Mouse (Mus musculus) embryonic facial prominence, embryonic 10.5 days (tissue): ENCODE data around the gene Rec8. TPM values are rescaled to one million over a fixed set of nuclear protein-coding genes. Genes with fewer than 3 reads are reported as not detected.

Experiments used
- DNase-seq: peaks from one replicate; pipeline ENCODE4 v3.0.0-alpha.2; 2017; ENCODE audit warnings: low spot score
- H3K27ac ChIP-seq: fragments of 300-500 bp; sonication (generic); replicated peaks from 2 replicates; pipeline ENCODE4 v1.5.1; 2016; ENCODE audit warnings: mild to moderate bottlenecking
- H3K27me3 ChIP-seq: fragments of 300-500 bp; sonication (generic); replicated peaks from 2 replicates; pipeline ENCODE4 v1.6.1; 2016; ENCODE audit warnings: low read depth, mild to moderate bottlenecking; ENCODE audit not compliant: poor library complexity, severe bottlenecking
- H3K36me3 ChIP-seq: fragments of 300-500 bp; sonication (generic); replicated peaks from 2 replicates; pipeline ENCODE4 v1.6.1; 2016; ENCODE audit warnings: mild to moderate bottlenecking, moderate library complexity
- H3K4me1 ChIP-seq: fragments of 300-500 bp; sonication (generic); 2 replicates; pipeline ENCODE4 v1.6.1; 2016
- H3K4me3 ChIP-seq: fragments of 300-500 bp; sonication (generic); 2 replicates; pipeline ENCODE4 v1.5.1; 2016; ENCODE audit warnings: mild to moderate bottlenecking, moderate library complexity
- H3K9me3 ChIP-seq: fragments of 300-500 bp; sonication (generic); 2 replicates; pipeline ENCODE4 v1.6.1; 2016; ENCODE audit warnings: mild to moderate bottlenecking
- WGBS: fragments of 180-500 bp; shearing (Covaris S2); methylation state at CpG from one replicate; pipeline ENCODE4 v1.1.7; 2016; 5-methylcytosine and 5-hydroxymethylcytosine counted together
- polyA plus RNA-seq: library from polyadenylated mRNA; unstranded; fragments of >200 nt; fragmentation: Nextera tagmentation; extraction: Ambion mirVana; gene quantifications from 2 replicates; pipeline ENCODE4 v1.2.1, GENCODE M21; 2016

Gene Rec8
- polyA plus RNA-seq, 1 experiment from 2014 or later, result 7.1 TPM

- Histone ChIP-seq H3K9me3 (no peaks in the 10 kb centered on the region), H3K36me3 (peaks cover 48% of the 10 kb centered on the region), H3K4me3 (peak overlapping the region; percentile 71), H3K27ac (no peak overlapping the region; the same call in 1 of the 2 replicates), H3K4me1 (peaks cover 18% of the 10 kb centered on the region), H3K27me3 (peaks cover 15% of the 10 kb centered on the region)
- no peak for DNase-seq
- 36% methylated on average over 5 of the region's 5 CpGs for WGBS
Observed at GRCm38 (mm10) chr14:55584303-55584701, 33.5 kb upstream of the Rec8 start.

GRCm38 (mm10) chr14:55584702-55585565, 32.9 kb upstream of the Rec8 start, which contains the start of gene Emc9:
Emc9 (minus strand) TSS chr14:55585302.
- peak; percentile 74 for DNase-seq
- peak within 1 kb of the TSS; percentile 65; the same call in 1 of the 2 replicates for H3K27ac ChIP-seq
- peaks cover 17% of the 10 kb centered on the region for H3K4me1 ChIP-seq
- 2% methylated on average over 43 of the region's 43 CpGs for WGBS
- peak within 1 kb of the TSS; percentile 71 for H3K4me3 ChIP-seq
- peaks cover 15% of the 10 kb centered on the region for H3K27me3 ChIP-seq
- no peaks in the 10 kb centered on the region for H3K9me3 ChIP-seq
- peaks cover 48% of the 10 kb centered on the region for H3K36me3 ChIP-seq

GRCm38 (mm10) chr14:55585566-55585960, 32.3 kb upstream of the Rec8 start:
- Histone ChIP-seq H3K36me3 (peaks cover 41% of the 10 kb centered on the region), H3K4me1 (peaks cover 24% of the 10 kb centered on the region), H3K27ac (no peak overlapping the region), H3K4me3 (peak overlapping the region; percentile 71), H3K27me3 (peaks cover 15% of the 10 kb centered on the region), H3K9me3 (no peaks in the 10 kb centered on the region)
- 65% methylated on average over 6 of the region's 6 CpGs for WGBS
- no peak for DNase-seq

DNA sequence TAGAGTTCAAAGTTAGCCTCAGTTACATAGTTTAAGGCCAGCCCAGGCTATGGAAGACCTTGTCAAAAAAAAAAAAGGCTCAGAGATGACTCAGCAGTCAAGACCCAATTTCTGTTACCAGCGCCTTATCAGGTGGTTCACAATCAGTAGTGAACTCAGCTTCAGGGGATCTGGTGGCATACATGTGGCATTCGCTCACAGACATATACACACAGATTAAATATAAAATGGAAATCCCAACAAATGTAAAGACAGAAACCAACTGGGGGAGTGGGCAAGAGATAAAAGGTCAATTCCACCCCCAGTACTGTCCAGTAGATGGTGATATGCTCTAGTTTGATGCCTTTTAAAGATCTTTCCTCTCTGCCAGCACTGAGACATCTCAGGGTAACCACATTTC, 31.7 kb upstream of the Rec8 start:
- no peak for DNase-seq
- H3K27me3 ChIP-seq, result peaks cover 15% of the 10 kb centered on the region
- no peak overlapping the region for H3K4me3 ChIP-seq
- no peaks in the 10 kb centered on the region for H3K9me3 ChIP-seq
- H3K27ac ChIP-seq, result no peak overlapping the region
- peaks cover 24% of the 10 kb centered on the region for H3K4me1 ChIP-seq
- WGBS, result 85% methylated on average over 2 of the region's 2 CpGs
- H3K36me3 ChIP-seq, result peaks cover 36% of the 10 kb centered on the region

DNA sequence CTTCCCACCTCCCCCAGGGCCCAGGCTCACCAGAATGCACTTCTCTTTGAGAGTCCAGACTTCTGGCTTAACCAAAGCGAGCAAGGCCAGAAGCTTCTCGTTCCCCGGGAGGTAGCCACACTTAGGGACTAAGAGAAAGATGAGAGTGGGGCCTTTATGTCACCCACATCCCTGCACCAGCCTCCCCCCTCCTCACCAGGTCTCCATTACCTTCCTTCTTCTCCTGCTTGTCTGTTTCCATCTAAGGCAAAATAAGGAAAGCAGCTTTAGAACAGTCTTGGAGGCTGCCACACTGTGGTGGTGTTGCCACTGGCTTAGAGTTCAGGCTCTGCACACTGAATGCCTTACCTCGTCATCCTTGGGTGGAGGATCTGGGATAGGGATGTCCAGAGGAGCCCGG, 28.6 kb upstream of the Rec8 start:
- DNase-seq, result no peak
- Histone ChIP-seq H3K36me3 (peaks cover 39% of the 10 kb centered on the region), H3K9me3 (no peaks in the 10 kb centered on the region), H3K27ac (no peak overlapping the region), H3K27me3 (peaks cover 9% of the 10 kb centered on the region), H3K4me1 (peaks cover 42% of the 10 kb centered on the region), H3K4me3 (no peak overlapping the region)
- 90% methylated on average over 5 of the region's 5 CpGs for whole genome bisulfite sequencing

DNA sequence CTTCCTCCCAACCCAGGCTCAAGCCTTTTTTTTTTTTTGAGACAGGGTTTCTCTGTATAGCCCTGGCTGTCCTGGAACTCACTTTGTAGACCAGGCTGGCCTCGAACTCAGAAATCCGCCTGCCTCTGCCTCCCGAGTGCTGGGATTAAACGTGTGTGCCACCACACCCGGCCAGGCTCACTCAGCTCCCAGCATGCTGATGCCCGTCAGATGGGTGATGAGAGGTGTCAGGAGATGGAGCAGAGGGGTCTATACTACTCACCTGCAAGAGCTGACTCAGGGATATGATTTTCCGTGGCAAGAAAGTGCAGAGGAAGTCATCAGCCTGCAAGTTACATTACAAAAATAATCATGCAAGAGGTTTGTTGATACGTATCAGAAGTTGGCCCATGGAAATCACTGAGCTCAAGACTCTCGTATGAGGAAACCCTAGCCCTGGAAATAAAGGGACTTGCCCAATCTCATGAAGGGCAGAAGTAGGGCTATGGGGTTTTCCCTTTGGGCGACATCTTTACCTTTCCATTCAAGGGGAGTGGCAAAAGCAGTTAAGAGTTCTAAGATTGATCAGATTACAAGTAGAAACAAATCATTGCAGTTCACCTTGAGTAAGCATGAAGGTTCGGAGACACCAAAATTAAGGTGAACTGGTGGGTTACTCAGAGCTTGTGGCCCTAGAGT, 27.9 kb upstream of the Rec8 start:
- H3K9me3 ChIP-seq, result no peaks in the 10 kb centered on the region
- H3K27ac ChIP-seq, result peak overlapping the region; percentile 92; the same call in 1 of the 2 replicates
- peaks cover 2% of the 10 kb centered on the region; the same call in 1 of the 2 replicates for H3K27me3 ChIP-seq
- DNase-seq, result no peak
- 90% methylated on average over 11 of the region's 11 CpGs for WGBS
- peak overlapping the region; percentile 70 for H3K4me3 ChIP-seq
- peaks cover 36% of the 10 kb centered on the region for H3K4me1 ChIP-seq
- peaks cover 45% of the 10 kb centered on the region for H3K36me3 ChIP-seq

DNA sequence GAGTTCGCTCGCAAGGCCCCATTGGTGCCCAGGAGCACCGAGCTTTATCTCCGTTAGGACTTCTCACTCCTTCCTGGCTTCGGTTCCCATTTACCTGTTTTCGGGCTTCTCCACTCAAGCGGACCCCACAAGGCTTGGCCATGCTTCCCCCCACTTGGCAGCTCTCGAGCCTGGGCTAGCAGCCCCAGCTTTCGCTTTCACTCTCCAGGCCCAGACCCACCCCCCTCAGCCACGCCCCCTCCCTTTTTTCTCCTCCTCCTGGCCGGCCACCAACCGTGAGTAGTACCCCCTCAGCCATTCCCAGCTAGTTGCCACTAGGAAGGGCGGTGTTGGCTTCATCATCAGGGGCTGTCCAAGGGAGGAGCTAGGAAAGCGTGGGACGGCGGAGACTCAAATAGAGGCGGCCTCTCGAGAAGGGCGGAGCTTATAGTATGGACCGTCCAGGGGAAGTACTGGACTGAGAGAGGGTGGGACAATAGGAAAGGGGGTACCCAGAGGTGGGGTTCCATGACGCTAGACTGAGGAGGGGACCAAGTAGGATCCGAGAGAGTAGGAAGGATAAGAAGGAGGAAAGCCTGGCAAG, 27.0 kb upstream of the Rec8 start, which contains the start of gene Psme2:
Psme2 (minus strand) TSS at position 366 of the 583 bp plus-strand sequence.
- DNase-seq, result peak; percentile 95
- 2% methylated on average over 22 of the region's 22 CpGs for WGBS
- peaks cover 28% of the 10 kb centered on the region for H3K4me1 ChIP-seq
- H3K9me3 ChIP-seq, result no peaks in the 10 kb centered on the region
- H3K36me3 ChIP-seq, result peaks cover 55% of the 10 kb centered on the region
- no peaks in the 10 kb centered on the region for H3K27me3 ChIP-seq
- peak within 1 kb of the TSS; percentile 92 for H3K27ac ChIP-seq
- peak within 1 kb of the TSS; percentile 70 for H3K4me3 ChIP-seq

- peak within 1 kb of the TSS; percentile 92 for H3K27ac ChIP-seq
- peaks cover 60% of the 10 kb centered on the region for H3K36me3 ChIP-seq
- H3K4me1 ChIP-seq, result peaks cover 28% of the 10 kb centered on the region
- peak within 1 kb of the TSS; percentile 70 for H3K4me3 ChIP-seq
- under 1% methylated on average over 33 of the region's 33 CpGs for WGBS
- DNase-seq, result peak; percentile 94
- no peaks in the 10 kb centered on the region for H3K27me3 ChIP-seq
- H3K9me3 ChIP-seq, result no peaks in the 10 kb centered on the region
Observed at GRCm38 (mm10) chr14:55591331-55591891, 26.4 kb upstream of the Rec8 start, which contains the start of gene Rnf31. Rnf31 (plus strand) TSS chr14:55591708.

DNA sequence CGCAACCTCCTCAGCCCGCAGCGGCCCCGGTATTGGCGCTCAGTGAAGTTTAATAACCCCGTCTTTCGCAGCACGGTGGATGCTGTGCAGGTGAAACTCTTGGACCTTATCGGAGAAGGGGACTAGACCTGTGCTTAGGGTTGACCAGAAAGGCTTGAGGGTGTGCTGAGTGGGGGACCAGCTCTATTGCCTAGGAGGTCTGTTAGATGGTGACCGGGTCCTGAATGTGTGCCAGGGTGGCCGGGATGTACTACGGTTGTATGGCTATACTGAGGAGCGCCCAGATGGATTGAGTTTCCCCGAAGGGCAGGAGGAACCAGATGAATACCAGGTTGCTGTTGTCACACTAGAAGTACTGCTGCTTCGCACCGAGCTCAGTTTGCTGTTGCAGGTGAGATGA, 25.6 kb upstream of the Rec8 start:
- Histone ChIP-seq H3K27ac (peak overlapping the region; percentile 92), H3K36me3 (peaks cover 64% of the 10 kb centered on the region)

DNA sequence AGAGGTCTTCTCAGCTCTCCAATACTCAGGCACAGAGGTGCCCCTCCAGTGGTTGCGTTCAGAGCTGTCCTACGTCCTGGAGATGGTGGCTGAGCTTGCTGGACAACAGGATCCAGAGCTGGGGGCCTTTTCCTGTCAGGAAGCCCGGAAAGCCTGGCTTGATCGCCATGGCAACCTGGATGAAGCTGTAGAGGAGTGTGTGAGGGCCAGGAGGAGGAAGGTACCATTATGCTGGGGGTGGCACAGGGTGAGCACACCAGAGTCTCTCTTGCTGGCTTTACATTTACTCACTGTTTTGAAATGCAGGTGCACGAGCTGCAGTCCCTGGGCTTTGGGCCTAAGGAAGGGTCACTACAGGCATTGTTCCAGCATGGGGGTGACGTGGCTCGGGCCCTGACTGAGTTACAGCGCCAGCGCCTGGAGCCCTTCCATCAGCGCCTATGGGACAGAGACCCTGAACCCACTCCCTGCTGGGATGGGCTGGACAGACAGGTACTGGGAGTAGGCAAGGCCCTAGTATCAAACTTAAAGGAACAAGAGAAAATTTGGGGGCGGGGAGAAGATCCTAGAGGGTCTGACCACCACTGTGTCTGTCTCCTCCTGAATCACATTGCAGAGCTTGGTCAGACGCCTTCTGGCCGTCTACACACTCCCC, 21.7 kb upstream of the Rec8 start:
- 86% methylated on average over 13 of the region's 13 CpGs for WGBS
- no peak overlapping the region for H3K27ac ChIP-seq
- no peaks in the 10 kb centered on the region for H3K27me3 ChIP-seq
- H3K4me1 ChIP-seq, result peaks cover 18% of the 10 kb centered on the region
- H3K9me3 ChIP-seq, result no peaks in the 10 kb centered on the region
- no peak for DNase-seq
- no peak overlapping the region for H3K4me3 ChIP-seq
- peaks cover 82% of the 10 kb centered on the region for H3K36me3 ChIP-seq

More for the DNA sequence above, 25.6 kb upstream of the Rec8 start:
- H3K4me3 ChIP-seq, result peak overlapping the region; percentile 70
- H3K27me3 ChIP-seq, result no peaks in the 10 kb centered on the region
- peak; percentile 18 for DNase-seq
- H3K4me1 ChIP-seq, result peaks cover 28% of the 10 kb centered on the region
- no peaks in the 10 kb centered on the region for H3K9me3 ChIP-seq
- WGBS, result 8% methylated on average over 16 of the region's 16 CpGs

DNA sequence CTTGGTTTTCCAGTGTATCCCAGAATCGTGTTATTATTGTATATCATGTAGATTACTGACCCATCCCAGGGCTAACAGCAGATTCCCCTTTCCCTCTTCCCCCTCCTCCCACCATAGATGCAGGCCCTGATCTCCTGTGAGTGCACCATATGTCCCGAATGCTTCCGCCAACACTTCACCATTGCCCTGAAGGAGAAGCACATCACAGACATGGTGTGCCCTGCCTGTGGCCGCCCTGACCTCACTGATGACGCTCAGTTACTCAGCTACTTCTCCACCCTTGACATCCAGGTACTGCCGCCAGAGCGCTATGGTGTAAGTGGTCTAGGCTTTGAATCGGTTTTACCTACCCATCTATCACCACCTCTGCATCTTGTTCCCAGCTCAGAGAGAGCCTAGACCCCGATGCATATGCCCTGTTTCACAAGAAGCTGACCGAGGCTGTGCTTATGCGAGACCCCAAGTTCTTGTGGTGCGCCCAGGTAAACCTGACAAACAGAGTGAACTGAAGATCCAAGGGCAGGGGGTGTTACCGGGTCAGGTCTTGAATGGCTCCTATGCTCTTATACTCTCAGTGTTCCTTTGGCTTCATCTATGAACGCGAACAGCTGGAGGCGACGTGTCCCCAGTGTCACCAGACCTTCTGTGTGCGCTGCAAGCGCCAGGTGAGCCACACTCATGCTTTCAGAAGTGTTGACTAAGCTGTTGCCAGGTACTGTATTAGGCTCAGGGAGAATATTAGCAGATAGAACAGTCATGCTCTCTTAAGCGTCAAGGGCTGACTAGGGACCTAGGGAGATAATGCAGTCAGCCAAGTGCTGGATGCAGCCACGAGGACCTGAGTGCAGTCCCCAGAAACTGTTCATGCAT, 19.1 kb upstream of the Rec8 start:
- DNase-seq, result no peak

More for the DNA sequence above, 19.1 kb upstream of the Rec8 start:
- no peaks in the 10 kb centered on the region for H3K27me3 ChIP-seq
- peaks cover 100% of the 10 kb centered on the region for H3K36me3 ChIP-seq
- H3K4me3 ChIP-seq, result no peak overlapping the region
- peaks cover 10% of the 10 kb centered on the region for H3K4me1 ChIP-seq
- 94% methylated on average over 21 of the region's 21 CpGs for WGBS
- no peaks in the 10 kb centered on the region for H3K9me3 ChIP-seq
- H3K27ac ChIP-seq, result no peak overlapping the region
